Mouse (Mus musculus): ENCODE measurements around the gene Hopx. TPM values are rescaled to one million over a fixed set of nuclear protein-coding genes. Genes with fewer than 3 reads are reported as not detected.

Gene Hopx
- polyA plus RNA-seq (2015; fragmentation: Illumina TruSeq; extraction: RNeasy Lipid Tissue Mini Kit (QIAGEN cat#74804); ENCODE audit: low read depth, low replicate concordance), result 78.8 TPM

GRCm38 (mm10) chr5:77114817-77115731 lies at the start of gene Hopx:
Gene Hopx (minus strand): TSS chr5:77115121.

Other genes starting within 250 kb of the Hopx start
- 16.8 TPM for gene Aasdh, start 209.6 kb downstream of the Hopx start, polyA plus RNA-seq (2015; fragmentation: Illumina TruSeq; extraction: RNeasy Lipid Tissue Mini Kit (QIAGEN cat#74804); ENCODE audit: low read depth, low replicate concordance)
- 124 TPM for gene Paics, start 163.8 kb downstream of the Hopx start, polyA plus RNA-seq (2015; fragmentation: Illumina TruSeq; extraction: RNeasy Lipid Tissue Mini Kit (QIAGEN cat#74804); ENCODE audit: low read depth, low replicate concordance)
- 8.1 TPM for gene Ppat, start 163.5 kb downstream of the Hopx start, polyA plus RNA-seq (2015; fragmentation: Illumina TruSeq; extraction: RNeasy Lipid Tissue Mini Kit (QIAGEN cat#74804); ENCODE audit: low read depth, low replicate concordance)
- 73.9 TPM for gene Srp72, start 140.4 kb downstream of the Hopx start, polyA plus RNA-seq (2015; fragmentation: Illumina TruSeq; extraction: RNeasy Lipid Tissue Mini Kit (QIAGEN cat#74804); ENCODE audit: low read depth, low replicate concordance)
- gene Arl9, start 111.1 kb downstream of the Hopx start, polyA plus RNA-seq (2015; fragmentation: Illumina TruSeq; extraction: RNeasy Lipid Tissue Mini Kit (QIAGEN cat#74804); ENCODE audit: low read depth, low replicate concordance), result not detected
- 1.4 TPM for gene Thegl, start 99.1 kb downstream of the Hopx start, polyA plus RNA-seq (2015; fragmentation: Illumina TruSeq; extraction: RNeasy Lipid Tissue Mini Kit (QIAGEN cat#74804); ENCODE audit: low read depth, low replicate concordance)
- gene Spink2, start 96.3 kb upstream of the Hopx start, polyA plus RNA-seq (2015; fragmentation: Illumina TruSeq; extraction: RNeasy Lipid Tissue Mini Kit (QIAGEN cat#74804); ENCODE audit: low read depth, low replicate concordance), result 0.91 TPM
- gene Rest, start 150.4 kb upstream of the Hopx start, polyA plus RNA-seq (2015; fragmentation: Illumina TruSeq; extraction: RNeasy Lipid Tissue Mini Kit (QIAGEN cat#74804); ENCODE audit: low read depth, low replicate concordance), result 1.9 TPM
- 18.9 TPM for gene Noa1, start 195.0 kb upstream of the Hopx start, polyA plus RNA-seq (2015; fragmentation: Illumina TruSeq; extraction: RNeasy Lipid Tissue Mini Kit (QIAGEN cat#74804); ENCODE audit: low read depth, low replicate concordance)
- 47.0 TPM for gene Polr2b, start 195.0 kb upstream of the Hopx start, polyA plus RNA-seq (2015; fragmentation: Illumina TruSeq; extraction: RNeasy Lipid Tissue Mini Kit (QIAGEN cat#74804); ENCODE audit: low read depth, low replicate concordance)